Mouse (Mus musculus) limb, embryonic 14.5 days (tissue): ENCODE measurements at regions not wholly inside any gene's neighbourhood (a gene's known extent, or its start where the extent isn't known, plus 50 kb on each side); places are given as distances from the start of the nearest gene placed in this dataset.

ENCODE experiments used
- ATAC-seq: fragments of 200-750 bp; cut with Nextera tagmentation; 2 replicates; pipeline ENCODE4 v1.8.0; 2017; ENCODE audit warnings: low read depth, moderate number of reproducible peaks, moderate TSS enrichment; ENCODE audit not compliant: low FRiP score
- DNase-seq: peaks from one replicate; pipeline ENCODE4 v3.0.0-alpha.2; 2015; ENCODE audit warnings: low spot score
- H3K27ac ChIP-seq: fragments of 300-500 bp; sonication (generic); replicated peaks from 2 replicates; pipeline ENCODE4 v1.5.1; 2014; ENCODE audit warnings: low read depth, mild to moderate bottlenecking, low read length, moderate library complexity, mixed read lengths
- H3K27me3 ChIP-seq: fragments of 300-500 bp; sonication (generic); 2 replicates; pipeline ENCODE4 v1.6.1; 2014; ENCODE audit warnings: low read length, mixed read lengths; ENCODE audit not compliant: control insufficient read depth, insufficient read depth
- H3K36me3 ChIP-seq: fragments of 300-500 bp; sonication (generic); 2 replicates; pipeline ENCODE4 v1.6.1; 2014; ENCODE audit warnings: mild to moderate bottlenecking, low read length, moderate library complexity, mixed read lengths; ENCODE audit not compliant: control insufficient read depth, insufficient read depth
- H3K4me1 ChIP-seq: fragments of 300-500 bp; sonication (generic); 2 replicates; pipeline ENCODE4 v1.6.1; 2014; ENCODE audit warnings: antibody characterized with exemption, low read length, mixed read lengths; ENCODE audit not compliant: control insufficient read depth, insufficient read depth
- H3K4me2 ChIP-seq: fragments of 300-500 bp; sonication (generic); replicated peaks from 2 replicates; pipeline ENCODE4 v1.6.1; 2014; ENCODE audit warnings: low read depth, mild to moderate bottlenecking, low read length, moderate library complexity; ENCODE audit not compliant: severe bottlenecking
- H3K4me3 ChIP-seq: fragments of 300-500 bp; sonication (generic); replicated peaks from 2 replicates; pipeline ENCODE4 v1.5.1; 2014; ENCODE audit warnings: low read length
- H3K9ac ChIP-seq: fragments of 300-500 bp; sonication (generic); 2 replicates; pipeline ENCODE4 v1.6.1; 2014; ENCODE audit warnings: mild to moderate bottlenecking, low read depth, low read length, moderate library complexity; ENCODE audit not compliant: severe bottlenecking
- H3K9me3 ChIP-seq: fragments of 300-500 bp; sonication (generic); 2 replicates; pipeline ENCODE4 v1.6.1; 2016; ENCODE audit warnings: low read length; ENCODE audit not compliant: control insufficient read depth
- POLR2A ChIP-seq: fragments of 200-500 bp; IDR thresholded peaks from 2 replicates; pipeline ENCODE4 v1.8.0; 2012; ENCODE audit warnings: inconsistent platforms, mild to moderate bottlenecking, moderate library complexity, borderline replicate concordance; ENCODE audit not compliant: insufficient read depth, insufficient read length; ENCODE audit errors: extremely low read depth
- WGBS: fragments of 180-500 bp; shearing (Covaris S2); extraction: QIAGEN DNeasy Blood & Tissue Kit; methylation state at CpG from one replicate; pipeline ENCODE4 v1.1.7; 2014; 5-methylcytosine and 5-hydroxymethylcytosine counted together

DNA sequence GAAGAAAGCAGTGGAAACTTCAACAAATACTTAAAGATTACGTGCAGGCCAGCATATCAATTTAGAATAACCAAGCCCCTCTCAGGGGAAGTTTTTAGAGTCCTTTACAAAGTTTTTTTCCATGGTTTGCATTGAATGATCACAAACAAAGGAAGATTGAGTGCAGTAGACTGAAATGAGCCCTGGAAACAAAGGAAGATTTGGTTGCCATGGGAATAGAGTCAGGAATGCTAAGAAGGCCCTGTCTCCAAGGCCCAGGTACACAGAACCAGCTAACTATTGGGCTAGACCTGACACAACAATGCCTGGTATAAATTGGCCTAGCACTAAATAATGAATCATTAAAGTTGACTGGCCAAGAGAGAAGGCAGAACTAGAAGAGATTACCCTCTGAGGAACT, 49.9 kb upstream of the Nectin3 start:
- H3K36me3 ChIP-seq: no peaks in the 10 kb centered on the region
- no peaks in the 10 kb centered on the region for H3K27me3 ChIP-seq
- no peak overlapping the region for H3K4me3 ChIP-seq
- WGBS: 94% methylated on average over 1 of the region's 1 CpGs
- no peaks in the 10 kb centered on the region for H3K9me3 ChIP-seq
- ATAC-seq: no peak
- no peak overlapping the region for H3K4me2 ChIP-seq
- no peak overlapping the region for H3K27ac ChIP-seq
- no peak for DNase-seq
- no peak overlapping the region for H3K9ac ChIP-seq
- no peaks in the 10 kb centered on the region for H3K4me1 ChIP-seq
- no peak for TF ChIP-seq POLR2A
